Mouse (Mus musculus) liver, embryonic 13.5 days (tissue): ENCODE results near the gene Gm31371. TPM values are rescaled to one million over a fixed set of nuclear protein-coding genes. Genes with fewer than 3 reads are reported as not detected.
"Not testable (repeated sequence)": the region's sequence is repeated elsewhere in the genome, so short reads cannot be mapped to it uniquely, and the experiment has no call there.

Experiments
- ATAC-seq: fragments of 200-750 bp; cut with Nextera tagmentation; 2 replicates; pipeline ENCODE4 v1.8.0; 2017; ENCODE audit warnings: low read depth, mild to moderate bottlenecking, moderate number of reproducible peaks, moderate library complexity
- DNase-seq: peaks from one replicate; pipeline ENCODE4 v3.0.0; 2022
- H3K27ac ChIP-seq: fragments of 300-500 bp; sonication (generic); 2 replicates; pipeline ENCODE4 v1.5.1; 2015; ENCODE audit warnings: moderate library complexity, mild to moderate bottlenecking, inconsistent platforms
- H3K27me3 ChIP-seq: fragments of 300-500 bp; sonication (generic); 2 replicates; pipeline ENCODE4 v1.6.1; 2015; ENCODE audit warnings: mild to moderate bottlenecking, inconsistent platforms
- H3K36me3 ChIP-seq: fragments of 300-500 bp; sonication (generic); 2 replicates; pipeline ENCODE4 v1.6.1; 2015; ENCODE audit warnings: mild to moderate bottlenecking, inconsistent platforms
- H3K4me1 ChIP-seq: fragments of 300-500 bp; sonication (generic); replicated peaks from 2 replicates; pipeline ENCODE4 v1.6.1; 2015; ENCODE audit warnings: inconsistent platforms
- H3K4me2 ChIP-seq: fragments of 300-500 bp; sonication (generic); 2 replicates; pipeline ENCODE4 v1.6.1; 2015; ENCODE audit warnings: inconsistent platforms, mild to moderate bottlenecking, moderate library complexity
- H3K4me3 ChIP-seq: fragments of 300-500 bp; sonication (generic); replicated peaks from 2 replicates; pipeline ENCODE4 v1.5.1; 2015; ENCODE audit warnings: mild to moderate bottlenecking, inconsistent platforms
- H3K9ac ChIP-seq: fragments of 300-500 bp; sonication (generic); 2 replicates; pipeline ENCODE4 v1.6.1; 2015; ENCODE audit warnings: mild to moderate bottlenecking, inconsistent platforms
- H3K9me3 ChIP-seq: fragments of 300-500 bp; sonication (generic); replicated peaks from 2 replicates; pipeline ENCODE4 v1.6.1; 2016; ENCODE audit warnings: inconsistent platforms
- WGBS: fragments of 180-500 bp; shearing (Covaris S2); methylation state at CpG from one replicate; pipeline ENCODE4 v1.1.7; 2015; ENCODE audit not compliant: insufficient replicate concordance; 5-methylcytosine and 5-hydroxymethylcytosine counted together
- polyA plus RNA-seq: library from polyadenylated mRNA; unstranded; fragments of >200 nt; fragmentation: Nextera tagmentation; extraction: Ambion mirVana; gene quantifications from 2 replicates; pipeline ENCODE4 v1.2.1, GENCODE M21; 2015

The Gm31371 gene
- polyA plus RNA-seq = not detected in 2 replicates

- not testable (repeated sequence) for H3K4me3 ChIP-seq, DNase-seq, ATAC-seq, H3K27me3 ChIP-seq, H3K4me2 ChIP-seq, H3K9ac ChIP-seq, H3K9me3 ChIP-seq, H3K36me3 ChIP-seq, H3K4me1 ChIP-seq, H3K27ac ChIP-seq
- WGBS = 45% methylated on average over 3 of the region's 4 CpGs
Measured at GRCm38 (mm10) chr8:19903092-19903491, at the start of gene Gm31371. Gene Gm31371 (plus strand): TSS chr8:19903392.

- 75% methylated on average over 7 of the region's 8 CpGs for WGBS
- H3K4me1 ChIP-seq, H3K27ac ChIP-seq, H3K4me3 ChIP-seq, H3K4me2 ChIP-seq, H3K36me3 ChIP-seq, DNase-seq, ATAC-seq, H3K9me3 ChIP-seq, H3K27me3 ChIP-seq, H3K9ac ChIP-seq: not testable (repeated sequence)
Measured at GRCm38 (mm10) chr8:19906425-19907055, 3.3 kb downstream of the Gm31371 start.

GRCm38 (mm10) chr8:19908841-19909321, 5.7 kb downstream of the Gm31371 start:
- H3K36me3 ChIP-seq, H3K27me3 ChIP-seq, H3K4me3 ChIP-seq, H3K9me3 ChIP-seq, DNase-seq, H3K9ac ChIP-seq, H3K4me1 ChIP-seq, H3K4me2 ChIP-seq, ATAC-seq, H3K27ac ChIP-seq: not testable (repeated sequence)
- WGBS = 51% methylated on average over 4 of the region's 6 CpGs

GRCm38 (mm10) chr8:19919086-19919485, 15.9 kb downstream of the Gm31371 start:
- not testable (repeated sequence) for ATAC-seq, H3K36me3 ChIP-seq, DNase-seq, H3K9ac ChIP-seq, H3K27me3 ChIP-seq, H3K9me3 ChIP-seq, H3K27ac ChIP-seq, H3K4me3 ChIP-seq, H3K4me1 ChIP-seq, H3K4me2 ChIP-seq
- WGBS = 52% methylated on average over 2 of the region's 3 CpGs

GRCm38 (mm10) chr8:19934274-19934673, 31.1 kb downstream of the Gm31371 start:
- H3K27me3 ChIP-seq, DNase-seq, H3K9me3 ChIP-seq, H3K36me3 ChIP-seq, ATAC-seq, H3K4me3 ChIP-seq, H3K9ac ChIP-seq, H3K4me2 ChIP-seq, H3K4me1 ChIP-seq, H3K27ac ChIP-seq: not testable (repeated sequence)
- WGBS = 100% methylated on average over 1 of the region's 6 CpGs

- not testable (repeated sequence) for ATAC-seq
Measured at GRCm38 (mm10) chr8:19935541-19936030, 32.4 kb downstream of the Gm31371 start.

GRCm38 (mm10) chr8:19960935-19961334, 57.7 kb downstream of the Gm31371 start:
- Histone ChIP-seq H3K9ac (no peak overlapping the region), H3K36me3 (no peaks in the 10 kb centered on the region), H3K27ac (no peak overlapping the region), H3K4me2 (no peak overlapping the region), H3K9me3 (no peaks in the 10 kb centered on the region), H3K4me3 (no peak overlapping the region), H3K4me1 (no peaks in the 10 kb centered on the region), H3K27me3 (no peaks in the 10 kb centered on the region)
- WGBS = 53% methylated on average over 2 of the region's 2 CpGs
- ATAC-seq = no peak
- no peak for DNase-seq

More at GRCm38 (mm10) chr8:19935541-19936030, 32.4 kb downstream of the Gm31371 start:
- not testable (repeated sequence) for DNase-seq, H3K4me3 ChIP-seq, H3K4me2 ChIP-seq, H3K9ac ChIP-seq, H3K9me3 ChIP-seq, H3K36me3 ChIP-seq, H3K27me3 ChIP-seq, H3K4me1 ChIP-seq, H3K27ac ChIP-seq
- 36% methylated on average over 2 of the region's 2 CpGs for WGBS

- H3K36me3 ChIP-seq, ATAC-seq, H3K27me3 ChIP-seq, H3K9ac ChIP-seq, H3K4me2 ChIP-seq, H3K27ac ChIP-seq, H3K9me3 ChIP-seq, H3K4me1 ChIP-seq, H3K4me3 ChIP-seq, DNase-seq: not testable (repeated sequence)
- WGBS = 48% methylated on average over 2 of the region's 2 CpGs
Measured at GRCm38 (mm10) chr8:19963766-19964165, 60.6 kb downstream of the Gm31371 start.

GRCm38 (mm10) chr8:19968151-19968550, 65.0 kb downstream of the Gm31371 start:
- not testable (repeated sequence) for H3K9me3 ChIP-seq, H3K4me2 ChIP-seq, H3K4me3 ChIP-seq, H3K4me1 ChIP-seq, H3K9ac ChIP-seq, ATAC-seq, H3K27ac ChIP-seq, DNase-seq, H3K36me3 ChIP-seq, H3K27me3 ChIP-seq
- 35% methylated on average over 2 of the region's 2 CpGs for WGBS

- not testable (repeated sequence) for DNase-seq, H3K4me1 ChIP-seq, H3K9ac ChIP-seq, H3K36me3 ChIP-seq, H3K27me3 ChIP-seq, H3K27ac ChIP-seq, ATAC-seq, H3K9me3 ChIP-seq, H3K4me3 ChIP-seq, H3K4me2 ChIP-seq
- 69% methylated on average over 6 of the region's 6 CpGs for WGBS
Measured at GRCm38 (mm10) chr8:19975237-19975636, 72.0 kb downstream of the Gm31371 start.
